Comparison of ENCODE assay signal across 11 mouse cellular contexts in the genomic region with DNA sequence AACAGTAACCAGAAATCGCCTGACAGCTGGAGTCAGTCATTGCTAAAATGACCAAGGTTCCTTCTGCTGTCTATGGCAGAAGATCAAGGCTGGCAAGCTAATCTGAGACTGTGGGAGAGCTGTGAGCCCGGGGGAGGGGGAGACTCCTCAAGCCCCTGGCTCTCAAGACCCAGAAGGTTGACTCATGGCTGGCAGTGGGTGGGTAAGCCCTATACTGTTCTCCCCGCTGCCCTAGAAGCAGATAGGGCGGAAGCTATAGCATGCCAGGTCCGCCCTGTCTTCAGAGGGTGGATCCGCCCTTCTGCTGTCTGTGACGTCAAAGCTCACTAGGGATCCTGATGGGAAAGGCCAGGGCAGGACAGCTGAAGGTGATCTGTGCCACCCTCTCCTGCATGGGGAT. TPM values are rescaled to one million over a fixed set of nuclear protein-coding genes. Genes with fewer than 3 reads are reported as not detected.
DNase-seq lines count a peak whose midpoint lies in the region; ATAC-seq and TF ChIP-seq lines count a peak whose summit lies in the region.
"Had no signal": no experiment of that assay in that cellular context is flagged by ENCODE, and none has a peak within 500 bp of the region (broad histone marks: within the 10 kb centered on the region; RNA-seq: fewer than 3 reads in every experiment).

No protein-coding gene starts in this region.

- no peaks in the 10 kb centered on the region for H3K36me3 ChIP-seq in kidney, embryonic 15.5 days
- no peaks in the 10 kb centered on the region for H3K36me3 ChIP-seq in stomach, embryonic 16.5 days (ENCODE audit: control insufficient read depth, insufficient read depth, low read length)
- no peaks in the 10 kb centered on the region for H3K36me3 ChIP-seq in stomach, postnatal 0 days (ENCODE audit: control insufficient read depth, insufficient read depth, low read length)
- no peaks in the 10 kb centered on the region for H3K36me3 ChIP-seq in intestine, embryonic 16.5 days (ENCODE audit: control insufficient read depth, insufficient read depth, low read length)
- H3K36me3 ChIP-seq: liver, embryonic 13.5 days had no signal

- no peaks in the 10 kb centered on the region for H3K27me3 ChIP-seq in kidney, embryonic 15.5 days
- 0 out of 2 replicates have a peak, but pooled peaks cover 18% of the 10 kb centered on the region for H3K27me3 ChIP-seq in stomach, embryonic 16.5 days (ENCODE audit: control insufficient read depth, insufficient read depth, low read length)
- no peaks in the 10 kb centered on the region for H3K27me3 ChIP-seq in stomach, postnatal 0 days (ENCODE audit: control insufficient read depth, insufficient read depth, low read length)
- H3K27me3 ChIP-seq in intestine, embryonic 16.5 days (replicated peaks; ENCODE audit: control insufficient read depth, insufficient read depth, low read length) = peaks cover 9% of the 10 kb centered on the region

- H3K9ac ChIP-seq in kidney, embryonic 15.5 days = no peak overlapping the region
- no peak overlapping the region for H3K9ac ChIP-seq in stomach, embryonic 16.5 days (ENCODE audit: low read length)
- no peak overlapping the region for H3K9ac ChIP-seq in stomach, postnatal 0 days (ENCODE audit: low read length)
- no peak overlapping the region for H3K9ac ChIP-seq in intestine, embryonic 16.5 days (ENCODE audit: low read depth, low read length)
- H3K9ac ChIP-seq: liver, embryonic 13.5 days had no signal

- peaks cover 32% of the 10 kb centered on the region for H3K4me1 ChIP-seq in kidney, embryonic 15.5 days
- H3K4me1 ChIP-seq in stomach, embryonic 16.5 days (ENCODE audit: control insufficient read depth, insufficient read depth, low read length) = peaks cover 29% of the 10 kb centered on the region
- peaks cover 2% of the 10 kb centered on the region; the same call in 1 of the 2 replicates for H3K4me1 ChIP-seq in stomach, postnatal 0 days (replicated peaks; ENCODE audit: control insufficient read depth, insufficient read depth)
- peaks cover 13% of the 10 kb centered on the region for H3K4me1 ChIP-seq in intestine, embryonic 16.5 days (ENCODE audit: control insufficient read depth, insufficient read depth, low read length)
- H3K4me1 ChIP-seq: liver, embryonic 13.5 days had no signal

- no peak overlapping the region for H3K4me3 ChIP-seq in kidney, embryonic 15.5 days (replicated peaks)
- H3K4me3 ChIP-seq in stomach, embryonic 16.5 days (replicated peaks; ENCODE audit: low read length) = no peak overlapping the region
- no peak overlapping the region for H3K4me3 ChIP-seq in stomach, postnatal 0 days (ENCODE audit: low read depth, low read length)
- H3K4me3 ChIP-seq in intestine, embryonic 16.5 days (ENCODE audit: low read length) = no peak overlapping the region
- H3K4me3 ChIP-seq: liver, embryonic 13.5 days had no signal

- no peak for TF ChIP-seq EP300 in stomach, postnatal 0 days (optimal IDR thresholded peaks at IDR 0.05)

- 0 out of 2 replicates have a peak overlapping the region, but pooled peaks have one; percentile 22 for H3K27ac ChIP-seq in kidney, embryonic 15.5 days
- H3K27ac ChIP-seq in stomach, embryonic 16.5 days (ENCODE audit: low read length) = no peak overlapping the region
- H3K27ac ChIP-seq in stomach, postnatal 0 days (replicated peaks) = no peak overlapping the region
- H3K27ac ChIP-seq in intestine, embryonic 16.5 days (ENCODE audit: low read length) = no peak overlapping the region
- H3K27ac ChIP-seq: liver, embryonic 13.5 days had no signal

- H3K4me2 ChIP-seq in kidney, embryonic 15.5 days = peak overlapping the region; percentile 21; the same call in 1 of the 2 replicates
- no peak overlapping the region for H3K4me2 ChIP-seq in stomach, embryonic 16.5 days (ENCODE audit: low read depth, low read length)
- no peak overlapping the region for H3K4me2 ChIP-seq in stomach, postnatal 0 days (replicated peaks; ENCODE audit: low read depth)
- no peak overlapping the region for H3K4me2 ChIP-seq in intestine, embryonic 16.5 days (ENCODE audit: low read depth, low read length)
- H3K4me2 ChIP-seq: liver, embryonic 13.5 days had no signal

- ATAC-seq in kidney, embryonic 15.5 days (replicated peaks; ENCODE audit: low FRiP score) = peak; percentile 66
- 0 out of 2 replicates have a peak, but pooled peaks have one; percentile 23 for ATAC-seq in stomach, embryonic 16.5 days (ENCODE audit: insufficient read depth, low FRiP score)
- no peak for ATAC-seq in stomach, postnatal 0 days (ENCODE audit: low FRiP score, low TSS enrichment)
- no peak for ATAC-seq in intestine, embryonic 16.5 days

- WGBS in kidney, embryonic 15.5 days = 28% methylated on average over 7 of the region's 7 CpGs
- WGBS in stomach, embryonic 16.5 days = 45% methylated on average over 7 of the region's 7 CpGs
- WGBS in stomach, postnatal 0 days = 30% methylated on average over 7 of the region's 7 CpGs
- 45% methylated on average over 7 of the region's 7 CpGs for WGBS in intestine, embryonic 16.5 days

- no peak for TF ChIP-seq CTCF in stomach, postnatal 0 days (IDR thresholded peaks at IDR 0.05; ENCODE audit: low read depth)

- H3K9me3 ChIP-seq in kidney, embryonic 15.5 days (replicated peaks) = no peaks in the 10 kb centered on the region
- H3K9me3 ChIP-seq in stomach, embryonic 16.5 days (replicated peaks; ENCODE audit: control insufficient read depth, low read length) = no peaks in the 10 kb centered on the region
- no peaks in the 10 kb centered on the region for H3K9me3 ChIP-seq in stomach, postnatal 0 days (ENCODE audit: control insufficient read depth, low read length)
- H3K9me3 ChIP-seq in intestine, embryonic 16.5 days (ENCODE audit: control insufficient read depth, low read length) = no peaks in the 10 kb centered on the region
- H3K9me3 ChIP-seq: liver, embryonic 13.5 days had no signal

- peak; percentile 34 for DNase-seq in adrenal gland, postnatal 14 days
- DNase-seq in adrenal gland, adult 18-20 months (ENCODE audit: low spot score in 2 of 2) = no peak
- DNase-seq in kidney, postnatal 10 days = no peak
- no peak for DNase-seq in stomach, postnatal 0 days (ENCODE audit: low spot score)
- DNase-seq in ovary, postnatal 36 days (ENCODE audit: low spot score) = no peak
- DNase-seq: kidney, adult 8-10 months; liver, embryonic 13.5 days; thymus, postnatal 4 days had no signal

RNA-seq across cellular contexts. Expression of a gene that starts 30.4 kb away (rescaled TPM):
- 0.08 TPM in 1 of 2 replicates, not detected in the other for total RNA-seq in adrenal gland, postnatal 14 days (2021)
- not detected for total RNA-seq in adrenal gland, adult 18-20 months (2021)
- polyA plus RNA-seq in kidney, embryonic 15.5 days (2015; fragmentation: Nextera tagmentation; extraction: Ambion mirVana) = 8.6 and 9.7 TPM in 2 replicates
- polyA plus RNA-seq in stomach, embryonic 16.5 days (2015; fragmentation: Nextera tagmentation; extraction: Ambion mirVana) = 0.34 and 0.59 TPM in 2 replicates
- 0.11 and 0.12 TPM in 2 replicates for polyA plus RNA-seq in stomach, postnatal 0 days (2015; fragmentation: Nextera tagmentation; extraction: Ambion mirVana)
- polyA plus RNA-seq in intestine, embryonic 16.5 days (2015; fragmentation: Nextera tagmentation; extraction: Ambion mirVana) = 1.9 and 2.1 TPM in 2 replicates

RNA-seq across cellular contexts. Expression of a gene that starts 51.0 kb away (rescaled TPM):
- total RNA-seq in adrenal gland, postnatal 14 days (2021) = 19.5 and 21.7 TPM in 2 replicates
- 10 to 100 TPM; 14.5 to 17.2 TPM for total RNA-seq in adrenal gland, adult 18-20 months (2021)
- 43.4 and 44.8 TPM in 2 replicates for polyA plus RNA-seq in kidney, embryonic 15.5 days (2015; fragmentation: Nextera tagmentation; extraction: Ambion mirVana)
- 22.7 and 22.8 TPM in 2 replicates for polyA plus RNA-seq in stomach, embryonic 16.5 days (2015; fragmentation: Nextera tagmentation; extraction: Ambion mirVana)
- polyA plus RNA-seq in stomach, postnatal 0 days (2015; fragmentation: Nextera tagmentation; extraction: Ambion mirVana) = 15.9 and 16.1 TPM in 2 replicates
- polyA plus RNA-seq in intestine, embryonic 16.5 days (2015; fragmentation: Nextera tagmentation; extraction: Ambion mirVana) = 19.0 and 20.9 TPM in 2 replicates

RNA-seq across cellular contexts. Expression of a gene that starts 58.9 kb away (rescaled TPM):
- total RNA-seq in adrenal gland, postnatal 14 days (2021) = 46.0 and 50.1 TPM in 2 replicates
- total RNA-seq in adrenal gland, adult 18-20 months (2021) = 10 to 100 TPM; 36.6 to 46.6 TPM
- 63.8 and 76.1 TPM in 2 replicates for polyA plus RNA-seq in kidney, embryonic 15.5 days (2015; fragmentation: Nextera tagmentation; extraction: Ambion mirVana)
- 35.0 and 39.5 TPM in 2 replicates for polyA plus RNA-seq in stomach, embryonic 16.5 days (2015; fragmentation: Nextera tagmentation; extraction: Ambion mirVana)
- polyA plus RNA-seq in stomach, postnatal 0 days (2015; fragmentation: Nextera tagmentation; extraction: Ambion mirVana) = 23.9 and 24.5 TPM in 2 replicates
- polyA plus RNA-seq in intestine, embryonic 16.5 days (2015; fragmentation: Nextera tagmentation; extraction: Ambion mirVana) = 36.6 and 37.5 TPM in 2 replicates

Comparison
In these comparisons a context has a peak if more than half of its experiments do, and no peak if none do; other contexts are left out.
1. ATAC-seq: peak in kidney, embryonic 15.5 days (single experiment) and stomach, embryonic 16.5 days (single experiment); none in stomach, postnatal 0 days (single experiment) and intestine, embryonic 16.5 days (single experiment).